Mouse (Mus musculus): ENCODE results near the gene Kcnk16.
A peak's percentile ranks its signal among the peaks of the same experiment; 100 is the strongest.
"Not testable (repeated sequence)": the region's sequence is repeated elsewhere in the genome, so short reads cannot be mapped to it uniquely, and the experiment has no call there.

Kcnk16 gene

GRCm38 (mm10) chr14:20269082-20269809 is at the start of gene Kcnk16:
Kcnk16 (minus strand) TSS chr14:20269199.
- no peak for DNase-seq (ENCODE audit: low spot score)

DNA sequence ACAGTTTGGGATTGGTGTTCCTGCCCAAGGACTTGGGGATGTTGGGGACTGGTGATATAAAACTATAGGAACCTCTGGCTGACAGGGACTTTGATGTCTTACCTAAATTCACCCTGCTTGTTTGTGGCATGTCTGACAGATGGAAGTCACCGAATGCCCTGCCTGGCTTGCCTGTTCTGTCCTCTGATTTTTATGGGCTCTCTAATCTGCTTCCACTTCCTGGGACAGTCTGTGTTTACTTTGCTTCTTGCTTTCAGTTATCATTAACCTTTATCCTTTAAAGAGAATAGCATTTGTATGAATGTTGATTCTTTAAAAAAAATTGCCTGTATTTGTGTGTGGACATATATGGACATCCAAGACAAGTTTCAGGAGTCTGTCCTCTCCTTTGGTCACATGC is 46.1 kb upstream of the Kcnk16 start:
- DNase-seq (ENCODE audit: low spot score): no peak

DNA sequence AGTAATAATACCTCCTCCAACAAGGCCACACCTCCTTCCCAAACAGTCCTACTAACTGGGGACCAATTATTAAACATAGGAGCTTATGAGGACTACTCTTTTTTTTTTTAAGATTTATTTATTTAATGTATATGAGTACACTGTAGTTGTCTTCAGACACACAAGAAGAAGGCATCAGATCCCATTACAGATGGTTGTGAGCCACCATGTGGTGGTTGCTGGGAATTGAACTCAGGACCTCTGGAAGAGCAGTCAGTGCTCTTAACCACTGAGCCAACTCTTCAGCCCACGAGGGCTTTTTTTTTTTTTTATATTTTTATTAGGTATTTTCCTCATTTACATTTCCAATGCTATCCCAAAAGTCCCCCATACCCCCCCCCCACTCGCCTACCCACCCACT is 36.1 kb upstream of the Kcnk16 start:
- DNase-seq (ENCODE audit: low spot score): not testable (repeated sequence)

DNA sequence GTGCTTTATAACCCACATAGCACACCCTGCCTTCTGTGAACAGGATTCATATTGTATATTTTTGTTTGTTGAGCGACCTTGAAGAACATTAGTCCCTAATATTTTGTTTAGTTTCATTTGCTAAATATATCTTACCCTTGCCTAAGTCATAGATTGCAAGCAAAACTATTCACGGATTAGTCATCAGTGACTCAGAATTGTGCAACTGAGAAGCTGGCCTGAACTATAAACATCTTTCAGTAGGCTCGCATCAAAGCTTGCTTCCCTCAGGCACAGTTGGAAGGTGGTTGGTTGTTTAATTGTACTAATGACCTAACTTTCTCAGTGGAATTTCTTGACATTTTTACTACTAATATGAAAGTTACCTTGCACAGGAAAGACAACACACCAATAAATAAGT is 29.1 kb upstream of the Kcnk16 start:
- DNase-seq (ENCODE audit: low spot score): no peak

DNA sequence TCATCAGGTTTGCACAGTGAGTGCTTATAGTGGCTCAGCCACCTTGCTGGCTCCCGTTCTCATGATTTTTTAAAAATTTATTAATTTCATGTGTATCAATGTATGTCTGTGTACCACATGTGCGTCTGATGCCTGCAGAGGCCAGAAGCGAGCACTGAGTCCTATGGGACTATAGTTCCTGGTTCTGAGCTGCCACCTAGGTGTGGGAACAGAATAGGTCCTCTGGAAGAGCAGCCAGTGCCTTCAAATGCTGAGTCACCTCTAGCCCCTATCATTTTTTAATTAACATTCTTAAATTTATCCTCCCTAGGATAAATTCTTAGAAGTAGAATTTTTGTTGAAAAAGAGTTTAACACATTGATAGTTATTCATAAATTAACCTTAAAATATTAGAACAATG is 28.6 kb upstream of the Kcnk16 start:
- DNase-seq (ENCODE audit: low spot score): no peak

DNA sequence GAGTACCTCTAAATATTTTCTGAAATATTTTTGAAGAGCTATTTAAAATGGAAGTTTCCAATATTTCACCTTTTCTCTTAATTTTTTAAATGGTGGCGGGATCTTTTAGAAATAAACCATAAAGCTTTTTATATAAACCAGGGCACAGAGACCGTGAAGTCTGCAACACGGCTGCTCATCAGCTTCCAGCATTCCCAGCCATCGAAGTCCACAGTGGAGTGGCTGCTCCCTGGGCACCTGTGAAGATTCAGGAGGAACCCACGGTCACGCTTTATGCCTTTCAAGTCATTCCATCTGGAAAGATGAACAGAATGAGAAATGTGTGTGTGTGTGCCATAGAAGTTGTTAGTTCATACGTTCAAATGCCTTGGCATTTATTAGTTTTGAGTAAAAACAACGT is 25.9 kb upstream of the Kcnk16 start:
- no peak for DNase-seq (ENCODE audit: low spot score)

DNA sequence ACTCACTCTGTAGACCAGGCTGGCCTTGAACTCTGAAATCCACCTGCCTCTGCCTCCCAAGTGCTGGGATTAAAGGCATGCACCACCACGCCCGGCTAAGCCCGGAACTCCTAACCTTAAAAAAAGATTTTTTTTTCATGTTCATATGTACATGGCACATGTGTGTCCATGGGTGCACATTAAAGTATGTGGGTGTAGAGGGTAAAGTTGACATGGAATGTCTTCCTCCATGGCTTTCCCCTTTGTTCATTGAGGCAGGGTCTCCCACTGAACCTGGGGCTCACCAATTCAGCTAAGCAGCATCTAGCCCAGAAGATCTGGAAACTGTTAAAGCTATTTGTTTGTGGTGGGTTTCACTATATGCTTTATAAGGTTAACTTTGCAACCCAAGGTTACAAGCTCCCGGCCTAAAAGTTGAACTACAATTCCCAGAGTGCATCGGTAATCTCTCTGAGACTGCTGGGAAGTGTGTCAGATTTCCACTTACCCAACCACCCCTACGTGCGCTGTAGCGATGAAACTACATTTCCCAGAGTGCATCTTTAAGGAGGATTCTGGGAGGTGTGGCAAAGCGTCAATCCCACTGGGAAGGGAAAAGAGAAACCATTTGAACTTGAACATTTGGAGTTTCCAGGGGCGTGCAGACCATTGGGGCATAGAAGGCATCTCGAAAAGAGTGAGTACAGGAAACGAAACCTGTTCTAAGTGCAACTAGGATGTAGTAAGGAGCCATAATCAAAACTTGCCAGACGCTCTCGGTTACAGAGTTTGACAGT is 25.3 kb upstream of the Kcnk16 start, which contains the start of gene Nudt13:
TSS of gene Nudt13 (plus strand) at position 581 of the 776 bp plus-strand sequence.
- peak; percentile 80 for DNase-seq (ENCODE audit: low spot score)

DNA sequence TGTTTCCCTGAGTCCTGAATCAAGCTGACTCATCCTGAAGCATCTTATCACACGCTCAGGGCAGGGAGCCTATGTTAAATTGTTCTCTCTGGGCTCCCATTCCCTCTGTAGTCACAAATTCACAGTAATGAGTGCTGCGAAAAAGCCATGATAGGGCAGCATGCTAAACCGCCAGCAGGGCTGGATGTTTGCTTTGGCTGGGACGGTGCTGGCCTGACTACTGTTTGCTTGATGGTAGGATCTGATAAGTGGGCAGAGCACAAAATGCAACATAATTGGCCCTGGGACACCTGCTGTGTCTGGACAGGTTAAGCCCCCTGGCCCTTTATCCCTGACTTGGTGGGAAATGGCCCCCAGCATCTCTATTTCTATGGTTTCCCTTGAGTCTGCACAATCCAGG is 22.4 kb upstream of the Kcnk16 start:
- no peak for DNase-seq (ENCODE audit: low spot score)

GRCm38 (mm10) chr14:20268421-20268820 is 578 bp downstream of the Kcnk16 start:
- no peak for DNase-seq (ENCODE audit: low spot score)

DNA sequence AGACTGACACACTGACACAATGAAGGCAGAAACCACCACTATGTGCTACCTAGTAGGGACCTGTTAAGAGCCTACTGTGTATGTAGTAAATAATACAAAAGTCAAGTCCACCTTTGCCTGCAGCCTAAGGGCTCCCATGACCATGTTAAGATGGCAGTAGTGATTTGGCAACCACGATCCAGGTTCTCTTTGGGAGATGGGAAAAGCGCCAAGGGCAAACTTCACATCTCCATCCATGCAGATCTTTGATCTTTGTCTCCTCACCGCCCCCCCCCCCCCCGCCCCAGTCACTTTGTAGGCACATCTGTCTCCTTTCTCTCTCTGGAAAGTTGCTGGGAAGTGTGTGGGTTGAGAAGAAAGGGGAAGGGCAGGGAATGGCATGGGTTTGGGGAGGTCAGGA is 6.7 kb downstream of the Kcnk16 start:
- no peak for DNase-seq (ENCODE audit: low spot score)

DNA sequence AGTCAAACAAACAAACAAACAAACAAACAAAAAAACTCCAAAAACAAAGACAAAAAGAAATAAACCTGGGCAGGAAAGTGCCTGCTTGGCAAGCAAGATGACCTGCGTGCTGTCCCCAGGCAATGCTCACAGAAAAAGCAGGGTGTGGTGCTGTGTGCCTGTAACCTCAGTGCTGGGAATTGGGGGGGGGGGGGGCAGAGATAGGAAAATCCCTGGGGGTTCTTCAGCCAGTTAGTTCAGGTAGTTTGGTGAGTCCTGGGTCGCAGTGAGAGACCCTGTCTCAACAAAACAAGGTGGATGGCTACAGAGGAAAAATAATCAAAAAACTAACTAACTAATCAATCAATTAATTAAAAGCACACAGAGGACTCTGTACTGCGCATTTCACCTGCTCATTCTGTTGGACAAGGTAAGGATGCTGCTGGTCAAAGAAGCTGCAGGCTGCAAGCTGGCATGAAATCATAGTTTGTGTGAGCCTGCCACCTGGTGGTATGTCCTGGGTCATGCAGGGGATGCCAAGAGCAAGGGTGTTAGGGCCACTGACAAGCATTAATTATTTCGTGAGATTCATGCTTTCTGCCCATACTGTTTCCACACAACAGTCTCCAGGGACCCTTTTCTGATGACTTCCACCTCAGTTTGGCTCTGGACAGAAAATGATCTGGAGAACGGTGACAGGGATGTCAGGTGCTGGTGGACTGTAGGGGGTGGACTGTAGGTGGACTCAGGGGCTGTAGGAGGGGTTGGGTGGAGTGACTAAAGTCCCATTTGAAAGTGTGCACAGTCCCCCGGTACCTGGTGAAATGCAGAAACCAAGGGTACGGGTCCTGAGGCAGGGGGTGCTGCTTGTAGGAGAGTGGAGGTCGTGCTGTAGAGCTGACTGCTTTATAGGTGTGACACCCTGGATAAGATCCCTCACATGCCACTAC is 10.6 kb downstream of the Kcnk16 start:
- DNase-seq (ENCODE audit: low spot score): peak; percentile 65

GRCm38 (mm10) chr14:20250237-20251171 is 18.5 kb downstream of the Kcnk16 start:
- no peak for DNase-seq (ENCODE audit: low spot score)

DNA sequence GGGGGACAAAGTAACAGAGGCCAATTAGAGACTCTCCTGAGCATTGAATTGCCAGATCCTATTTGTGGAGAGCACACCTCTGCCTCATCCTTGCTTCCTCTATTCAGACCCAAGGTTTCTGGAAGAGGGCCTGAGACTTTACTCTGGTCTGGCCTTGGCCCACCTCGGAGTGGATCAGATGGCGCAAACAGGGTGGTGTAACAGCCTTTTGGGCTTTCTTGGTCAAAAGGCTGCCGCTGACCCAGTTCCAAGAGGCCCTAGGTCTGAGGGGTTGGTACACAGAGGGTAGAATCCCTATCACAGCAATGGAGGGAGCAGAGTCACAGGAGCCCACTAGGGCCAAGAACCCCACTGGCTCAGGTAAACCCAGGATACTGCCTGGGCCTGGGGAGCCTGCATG is 21.0 kb downstream of the Kcnk16 start:
- no peak for DNase-seq (ENCODE audit: low spot score)

- no peak for DNase-seq (ENCODE audit: low spot score)
Observed at GRCm38 (mm10) chr14:20246811-20247266, 22.2 kb downstream of the Kcnk16 start.

GRCm38 (mm10) chr14:20245861-20246260 is 23.1 kb downstream of the Kcnk16 start:
- no peak for DNase-seq (ENCODE audit: low spot score)

- no peak for DNase-seq (ENCODE audit: low spot score)
Observed at GRCm38 (mm10) chr14:20245318-20245717, 23.7 kb downstream of the Kcnk16 start.

- DNase-seq (ENCODE audit: low spot score): no peak
Observed at GRCm38 (mm10) chr14:20243158-20243557, 25.8 kb downstream of the Kcnk16 start.

DNA sequence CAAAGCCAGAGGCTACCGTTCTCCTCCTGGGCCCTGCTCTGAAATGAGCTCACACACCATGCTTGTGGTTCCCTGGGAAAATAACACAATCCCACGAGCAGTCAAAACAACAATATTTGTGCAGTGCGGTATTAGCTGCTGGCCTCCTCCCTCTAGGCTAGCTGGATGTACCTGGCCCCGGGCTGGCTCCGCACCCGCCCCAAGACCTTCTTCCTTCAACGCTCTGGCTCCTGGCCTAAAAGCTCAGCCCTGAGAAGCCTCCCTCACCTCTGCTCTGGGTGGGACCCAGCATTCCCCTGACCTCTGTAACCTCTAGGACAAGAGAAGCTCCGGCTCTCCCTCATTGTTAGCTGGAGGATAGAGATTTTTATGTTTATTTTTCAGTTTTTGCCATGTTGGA is 26.5 kb downstream of the Kcnk16 start:
- no peak for DNase-seq (ENCODE audit: low spot score)

DNA sequence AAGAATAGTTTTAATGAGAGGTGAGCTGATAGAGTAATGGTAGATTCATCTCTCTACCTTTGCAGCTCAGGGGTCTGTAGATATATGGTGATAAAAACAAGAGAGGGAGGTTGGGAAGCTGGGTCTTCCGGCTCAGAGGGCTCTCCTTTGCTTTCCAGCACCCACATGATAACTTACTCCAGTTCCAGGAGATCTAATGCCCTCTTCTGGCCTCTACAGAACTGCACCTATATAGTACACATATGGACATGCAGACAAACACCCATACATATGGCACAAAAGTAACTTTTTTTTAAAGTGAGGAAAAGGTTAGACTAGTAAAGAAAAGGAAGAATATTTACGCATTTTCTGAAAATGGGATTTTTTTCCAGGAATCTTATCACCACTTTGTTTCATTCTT is 34.6 kb downstream of the Kcnk16 start:
- DNase-seq (ENCODE audit: low spot score): no peak

DNA sequence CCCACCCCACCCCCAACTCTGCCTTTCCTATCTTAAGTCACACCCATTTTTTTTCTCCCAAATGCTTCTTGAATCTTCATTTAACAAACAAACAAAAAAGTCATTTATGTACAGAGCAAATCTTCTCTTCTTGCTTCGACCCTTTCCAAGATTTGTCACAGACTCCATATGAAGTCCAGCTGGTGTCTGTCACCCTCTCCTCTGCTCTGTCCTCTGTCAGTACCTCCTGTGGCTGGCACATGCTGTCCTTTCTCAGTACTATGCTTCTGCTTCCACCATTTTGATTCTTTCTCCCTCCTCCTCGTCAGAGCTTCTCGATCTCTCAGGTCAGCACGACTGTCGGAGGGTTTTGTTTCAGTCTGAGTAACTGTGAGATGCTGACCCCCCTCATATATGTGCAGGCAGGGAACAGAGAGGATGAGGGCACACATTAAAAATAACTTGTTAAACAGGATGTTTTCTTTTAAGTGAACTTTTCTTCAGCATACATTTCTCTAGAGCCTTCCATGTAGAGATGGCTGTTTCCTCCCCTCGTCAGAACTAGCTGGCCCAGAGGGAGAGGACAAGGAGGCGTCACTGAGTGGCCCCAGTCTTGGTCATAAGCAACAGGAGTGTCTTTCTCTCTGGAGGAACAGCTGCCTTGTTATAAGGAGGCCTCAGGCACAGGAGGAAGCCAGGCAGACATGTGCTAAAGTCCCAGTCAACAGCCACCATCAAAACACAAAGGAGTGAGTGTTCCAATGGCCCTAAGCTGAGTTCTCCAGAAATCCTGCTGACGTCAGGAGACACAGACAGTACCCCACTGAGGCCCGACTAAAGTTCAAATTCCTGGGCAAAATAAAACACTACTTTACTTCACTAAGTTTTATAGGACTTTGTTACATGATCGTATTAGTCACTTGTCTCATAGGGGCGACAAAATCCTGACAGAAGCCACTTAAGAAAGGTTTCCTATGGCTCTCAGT is 35.7 kb downstream of the Kcnk16 start:
- DNase-seq (ENCODE audit: low spot score): no peak
